Mouse (Mus musculus) G1E (cell line): ENCODE data around the gene Atp2a3.

Source experiments
- CTCF ChIP-seq: IDR thresholded peaks from 2 replicates; pipeline ENCODE4 v1.5.1; 2012; ENCODE audit warnings: low read depth, low read length, inconsistent platforms, mixed read lengths
- GATA1 ChIP-seq: IDR thresholded peaks from 2 replicates; pipeline ENCODE4 v1.6.1; 2012; ENCODE audit warnings: borderline replicate concordance, low read length, inconsistent platforms, mixed read lengths
- GATA2 ChIP-seq: IDR thresholded peaks from 2 replicates; pipeline ENCODE4 v1.6.1; 2012; ENCODE audit warnings: low read depth, low read length, inconsistent platforms, borderline replicate concordance
- POLR2AphosphoS5 ChIP-seq: IDR thresholded peaks from 2 replicates; pipeline ENCODE4 v1.6.1; 2012; ENCODE audit warnings: low read depth, low read length, inconsistent platforms; ENCODE audit not compliant: insufficient replicate concordance
- TAL1 ChIP-seq: conservative IDR thresholded peaks from 2 replicates; pipeline ENCODE4 v1.6.1; 2012; ENCODE audit warnings: low read depth, low read length, inconsistent platforms, mixed read lengths

- TF ChIP-seq CTCF, result peak; percentile 93
- no peak for TF ChIP-seq TAL1
- no peak for TF ChIP-seq GATA1
- TF ChIP-seq POLR2AphosphoS5, result no peak
- no peak for TF ChIP-seq GATA2
Measured at GRCm38 (mm10) chr11:72926226-72926890, 34.6 kb upstream of the Atp2a3 start.
